Mouse (Mus musculus): ENCODE data around the gene Galr3.
"Not testable (repeated sequence)": the region's sequence is repeated elsewhere in the genome, so short reads cannot be mapped to it uniquely, and the experiment has no call there.

The Galr3 gene

GRCm38 (mm10) chr15:79041585-79041984 lies at the start of gene Galr3:
TSS of gene Galr3 (plus strand) at chr15:79041885.
- DNase-seq (ENCODE audit: low read depth, low spot score): no peak

GRCm38 (mm10) chr15:78992235-78992634 lies 49.5 kb upstream of the Galr3 start:
- peak; percentile 59 for DNase-seq (ENCODE audit: low read depth, low spot score)

DNA sequence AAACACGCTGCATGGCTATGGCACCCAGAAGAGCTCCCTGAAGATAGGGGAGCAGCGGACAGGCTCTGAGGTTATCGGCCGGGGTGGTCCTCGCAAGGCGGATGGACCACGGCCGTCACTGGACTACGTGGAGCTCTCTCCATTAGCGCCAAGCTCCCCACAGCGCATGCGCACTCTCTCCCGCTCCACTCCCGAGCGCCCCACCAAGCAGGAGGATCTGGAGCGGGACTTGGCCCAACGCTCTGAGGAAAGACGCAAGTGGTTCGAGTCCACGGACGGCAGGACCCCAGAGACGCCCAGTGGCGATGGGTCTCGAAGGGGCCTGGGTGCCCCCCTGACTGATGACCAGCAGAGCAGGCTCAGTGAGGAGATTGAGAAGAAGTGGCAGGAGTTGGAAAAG lies 48.8 kb upstream of the Galr3 start:
- peak; percentile 32 for DNase-seq (ENCODE audit: low read depth, low spot score)

DNA sequence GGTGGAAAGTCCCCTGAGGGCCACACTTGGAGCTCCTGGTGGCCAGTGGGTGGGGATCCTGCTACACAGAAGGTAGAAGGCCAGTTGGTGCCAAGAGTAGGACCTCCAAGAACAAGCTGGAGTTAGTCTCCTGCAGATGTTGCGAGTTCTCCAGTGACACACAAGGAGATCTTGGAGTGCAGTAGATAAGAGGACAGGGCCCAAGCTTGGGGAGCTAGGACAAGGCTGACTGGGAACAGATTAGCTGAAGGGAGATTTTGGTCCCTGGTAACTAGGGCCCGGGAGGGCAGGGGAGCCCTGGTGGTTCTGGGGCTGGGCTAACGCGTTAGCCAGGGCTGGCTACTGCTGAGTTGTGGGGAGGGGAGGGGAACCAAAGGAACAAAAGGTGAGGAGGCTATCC lies 45.8 kb upstream of the Galr3 start:
- DNase-seq (ENCODE audit: low read depth, low spot score): no peak

DNA sequence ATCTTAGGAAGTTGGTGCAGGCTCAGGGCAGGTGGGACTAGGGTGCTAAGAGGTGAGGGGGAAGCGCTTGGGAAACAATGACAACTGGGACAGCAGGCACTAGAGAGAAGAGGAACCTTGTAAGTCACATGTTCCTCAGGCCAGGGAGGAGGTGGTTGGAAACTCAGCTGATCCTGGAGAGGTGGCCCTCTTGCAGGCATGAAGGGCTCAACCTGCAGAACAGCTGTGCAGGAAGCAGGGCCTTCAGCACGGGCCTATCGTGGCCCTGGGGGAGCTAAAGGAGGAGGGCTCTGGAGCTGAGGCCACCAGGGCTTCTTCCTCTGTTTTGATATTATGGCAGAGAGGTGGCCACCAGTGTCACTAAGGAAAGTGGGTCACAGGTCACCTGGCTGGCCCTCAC lies 45.0 kb upstream of the Galr3 start:
- DNase-seq (ENCODE audit: low read depth, low spot score): no peak

DNA sequence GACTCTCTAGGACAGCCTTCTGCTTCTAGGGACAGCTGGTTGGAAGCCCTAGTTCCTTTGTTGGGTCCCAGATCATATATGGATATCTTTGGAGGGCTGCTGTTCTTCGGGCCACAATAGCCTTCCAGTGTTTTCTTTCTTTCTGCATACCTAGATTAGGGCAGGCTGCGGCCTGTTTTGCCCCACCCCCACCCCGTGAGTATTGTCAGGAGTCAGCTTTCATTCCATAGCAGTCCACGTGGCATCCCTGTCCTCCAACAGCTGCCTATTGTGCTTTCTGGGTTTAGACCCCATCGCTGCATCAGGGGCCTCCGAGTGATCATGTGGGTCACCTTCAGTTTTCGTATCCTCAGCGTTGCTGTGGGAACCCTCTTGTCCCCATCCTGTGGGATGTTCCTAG lies 43.3 kb upstream of the Galr3 start:
- no peak for DNase-seq (ENCODE audit: low read depth, low spot score)

GRCm38 (mm10) chr15:78999586-78999985 lies 42.1 kb upstream of the Galr3 start:
- no peak for DNase-seq (ENCODE audit: low read depth, low spot score)

- DNase-seq (ENCODE audit: low read depth, low spot score): no peak
These were observed 41.3 kb upstream of the Galr3 start for GRCm38 (mm10) chr15:79000357-79000791.

DNA sequence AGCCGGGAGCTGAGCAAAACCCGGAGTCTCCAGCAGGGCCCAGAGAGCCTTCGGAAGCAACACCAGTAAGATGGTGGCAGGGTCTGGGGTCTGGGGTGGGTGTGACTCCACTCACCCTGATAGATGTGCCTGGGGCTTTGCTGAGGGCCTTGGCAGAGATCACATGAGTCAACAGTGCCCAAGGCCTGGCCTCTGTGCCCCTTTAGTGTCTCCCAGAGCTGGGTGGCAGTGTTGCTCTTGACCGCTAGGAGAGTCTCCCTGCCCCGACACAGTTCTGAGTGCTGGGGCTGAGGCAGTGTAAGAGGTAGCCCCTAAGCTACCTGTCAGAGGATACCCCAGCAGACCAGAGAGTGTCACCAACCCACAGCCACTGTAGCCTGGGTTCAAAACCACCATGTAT lies 40.1 kb upstream of the Galr3 start:
- DNase-seq (ENCODE audit: low read depth, low spot score): no peak

- no peak for DNase-seq (ENCODE audit: low read depth, low spot score)
These were observed 39.6 kb upstream of the Galr3 start for GRCm38 (mm10) chr15:79002036-79002435.

- DNase-seq (ENCODE audit: low read depth, low spot score): no peak
These were observed 38.6 kb upstream of the Galr3 start for GRCm38 (mm10) chr15:79003079-79003478.

GRCm38 (mm10) chr15:79005581-79005980 lies 36.1 kb upstream of the Galr3 start:
- DNase-seq (ENCODE audit: low read depth, low spot score): no peak

- DNase-seq (ENCODE audit: low read depth, low spot score): peak; percentile 87
These were observed 35.0 kb upstream of the Galr3 start for GRCm38 (mm10) chr15:79006638-79007037.

DNA sequence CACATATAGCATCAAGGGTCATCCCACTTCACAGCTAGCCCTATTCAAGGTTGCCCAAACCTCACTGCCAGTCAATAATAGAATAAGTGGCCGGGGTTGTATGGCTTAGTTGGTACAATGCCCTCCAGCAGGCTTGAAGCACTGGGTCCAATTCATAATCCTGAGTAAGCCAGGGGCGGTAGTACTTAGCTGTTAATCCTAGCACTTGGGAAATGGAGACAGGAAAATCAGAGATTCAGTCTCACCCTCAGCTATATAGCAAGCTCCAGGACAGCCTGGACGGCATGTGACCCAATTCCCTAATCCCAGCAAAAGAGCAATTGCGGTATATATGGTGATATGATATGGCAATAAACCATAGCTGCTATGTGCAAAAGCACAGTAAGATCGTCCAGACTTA lies 34.6 kb upstream of the Galr3 start:
- no peak for DNase-seq (ENCODE audit: low read depth, low spot score)

DNA sequence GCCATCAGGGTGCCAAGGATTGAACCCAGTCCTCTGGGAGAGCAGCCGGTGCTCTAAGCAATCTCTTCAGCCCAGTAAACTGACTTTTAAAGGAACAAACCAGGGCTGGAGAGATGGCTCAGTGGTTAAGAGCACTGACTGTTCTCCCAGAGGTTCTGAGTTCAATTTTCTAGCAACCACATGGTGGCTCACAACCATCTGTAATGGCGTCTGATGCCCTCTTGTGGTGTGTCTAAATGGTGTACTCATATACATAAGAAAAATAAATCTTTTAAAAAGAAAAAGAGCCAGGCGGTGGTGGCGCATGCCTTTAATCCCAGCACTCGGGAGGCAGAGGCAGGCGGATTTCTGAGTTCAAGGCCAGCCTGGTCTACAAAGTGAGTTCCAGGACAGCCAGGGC lies 33.8 kb upstream of the Galr3 start:
- not testable (repeated sequence) for DNase-seq (ENCODE audit: low read depth, low spot score)

DNA sequence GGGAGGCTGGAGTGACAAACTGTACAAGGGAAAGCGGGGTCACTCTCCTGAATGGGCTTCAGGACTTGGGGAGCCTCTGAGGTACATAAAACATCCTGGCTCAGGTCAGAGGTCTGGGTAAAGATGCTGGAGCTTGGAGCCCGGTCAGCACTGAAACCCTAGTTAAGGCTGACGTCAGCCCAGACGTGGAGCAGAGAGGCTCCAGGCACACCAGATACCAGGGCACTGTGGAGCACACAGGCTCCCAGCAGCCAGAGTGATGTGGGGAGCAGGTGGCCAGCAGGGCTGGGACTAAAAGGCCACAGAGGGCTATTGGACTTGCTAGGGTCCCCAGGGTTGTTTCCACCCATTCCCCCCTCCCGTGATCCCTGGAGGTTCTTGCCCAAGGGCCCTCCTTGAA lies 32.0 kb upstream of the Galr3 start:
- no peak for DNase-seq (ENCODE audit: low read depth, low spot score)

DNA sequence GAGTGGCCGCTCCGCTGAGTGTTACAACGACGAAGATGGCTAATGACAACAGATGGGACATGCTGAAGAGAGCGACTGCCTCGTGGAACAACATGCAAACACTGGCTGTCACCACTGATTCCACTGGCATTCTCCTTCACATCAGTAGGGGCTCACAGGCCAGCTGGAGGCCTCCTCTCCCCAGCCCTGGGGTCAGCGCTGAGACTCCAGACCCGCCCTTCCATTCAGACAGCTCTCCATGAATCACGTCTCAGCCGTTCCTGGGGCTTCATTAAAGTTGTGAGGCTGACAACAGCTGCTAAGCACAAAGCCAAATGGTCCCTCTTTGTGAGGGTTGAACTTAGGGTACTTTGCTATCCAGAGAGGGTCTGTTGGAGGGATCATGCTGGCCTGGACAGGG lies 30.1 kb upstream of the Galr3 start:
- no peak for DNase-seq (ENCODE audit: low read depth, low spot score)

DNA sequence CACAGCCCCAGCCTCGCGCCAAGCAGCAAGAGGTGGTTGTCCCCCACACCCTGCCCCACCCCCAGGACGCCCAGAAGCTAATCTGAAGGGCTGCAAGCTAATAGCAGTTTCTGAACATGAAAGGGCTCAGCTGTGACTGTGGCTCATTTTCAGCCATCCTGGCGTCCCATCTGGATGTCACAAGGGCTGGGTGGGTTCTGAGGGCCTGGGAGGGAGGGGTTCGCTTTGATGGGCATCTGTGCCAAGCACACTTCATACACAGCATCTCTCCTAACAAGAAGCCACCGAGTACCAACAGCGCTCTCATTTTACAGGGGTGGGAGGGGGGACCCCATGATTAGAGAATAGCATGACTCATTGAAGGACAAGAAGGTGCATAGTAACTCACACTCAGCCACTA lies 28.3 kb upstream of the Galr3 start:
- no peak for DNase-seq (ENCODE audit: low read depth, low spot score)

GRCm38 (mm10) chr15:79018191-79018590 lies 23.5 kb upstream of the Galr3 start:
- no peak for DNase-seq (ENCODE audit: low read depth, low spot score)

- DNase-seq (ENCODE audit: low read depth, low spot score): no peak
These were observed 22.8 kb upstream of the Galr3 start for GRCm38 (mm10) chr15:79018886-79019285.

DNA sequence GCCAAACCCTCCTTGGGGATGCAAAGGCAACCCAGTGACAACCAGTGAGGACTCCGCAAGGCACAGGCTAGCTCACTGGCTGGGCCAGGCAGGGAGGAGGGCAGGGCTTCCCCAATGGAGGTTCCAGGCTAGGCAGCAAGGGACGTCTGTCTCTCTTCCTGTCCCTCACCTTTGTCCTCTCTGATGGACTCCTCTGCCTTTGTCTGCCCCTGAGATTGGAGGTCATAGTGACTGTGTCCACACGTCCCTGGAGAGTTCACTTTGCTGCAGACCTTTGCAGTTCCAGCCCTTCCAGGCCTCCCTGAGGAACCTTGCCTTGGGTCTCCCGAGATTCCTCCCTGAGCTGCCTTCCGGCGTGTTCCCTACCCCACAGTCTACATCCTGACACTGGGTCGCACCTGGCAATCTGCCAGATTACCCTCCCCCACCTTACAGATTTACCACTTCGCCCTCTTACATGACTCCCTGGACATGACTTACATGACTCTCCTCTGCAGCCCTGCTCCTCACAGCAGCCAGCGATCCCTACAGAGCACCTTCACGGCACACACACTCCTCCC lies 18.9 kb upstream of the Galr3 start:
- DNase-seq (ENCODE audit: low read depth, low spot score): no peak

DNA sequence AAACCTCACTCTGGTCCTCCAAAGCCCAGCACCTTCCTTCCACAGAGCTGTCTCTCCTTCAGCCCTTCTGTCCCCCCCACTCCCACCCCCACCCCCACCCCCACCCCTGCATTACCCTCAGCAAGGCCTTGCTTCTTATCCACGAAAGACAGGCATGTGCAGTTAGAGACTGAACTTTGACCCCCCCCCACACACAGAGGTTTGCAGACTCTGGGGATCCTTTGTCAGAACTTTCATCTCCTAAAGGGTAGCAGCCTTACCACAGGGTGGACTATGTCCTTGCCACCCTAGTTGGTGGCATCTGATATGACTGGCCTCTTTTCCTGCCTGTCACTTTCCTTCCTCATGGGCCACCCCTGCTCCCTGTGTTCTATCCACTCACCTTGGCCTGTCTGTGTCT lies 18.3 kb upstream of the Galr3 start:
- DNase-seq (ENCODE audit: low read depth, low spot score): no peak

DNA sequence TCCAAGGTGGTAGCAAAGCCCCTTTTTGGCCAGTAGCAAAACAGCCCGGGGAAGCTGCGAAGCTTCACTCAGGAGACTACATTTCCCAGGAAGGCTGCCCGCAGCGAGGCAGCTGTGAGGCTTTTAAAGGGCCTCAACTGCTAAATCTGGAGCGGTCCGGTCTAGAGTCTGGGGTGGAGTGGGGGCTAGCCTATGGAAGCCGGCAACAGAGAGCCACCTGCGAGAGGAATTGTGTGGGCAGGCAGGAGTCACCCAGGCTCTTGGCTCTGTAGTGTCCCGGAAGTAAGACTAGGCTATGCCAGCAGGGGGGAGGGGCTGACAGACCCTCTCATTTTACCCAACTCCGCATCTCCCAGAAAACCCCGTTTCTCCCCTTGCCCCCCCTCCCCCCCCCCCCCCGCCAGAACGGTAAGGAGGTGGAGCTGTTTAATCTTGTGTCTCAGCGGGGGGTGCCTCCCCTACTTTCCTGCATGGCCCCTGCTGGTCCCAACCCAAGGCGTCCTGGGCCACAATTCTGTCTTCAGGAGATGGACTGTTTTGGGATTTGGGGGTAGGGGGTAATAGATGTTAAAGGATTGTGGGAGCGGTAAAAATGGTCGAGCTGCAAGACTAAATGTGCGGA lies 15.9 kb upstream of the Galr3 start:
- DNase-seq (ENCODE audit: low read depth, low spot score): peak; percentile 68
